Mouse (Mus musculus): ENCODE results near the gene Defa35. TPM values are rescaled to one million over a fixed set of nuclear protein-coding genes. Genes with fewer than 3 reads are reported as not detected.
"Not testable (repeated sequence)": the region's sequence is repeated elsewhere in the genome, so short reads cannot be mapped to it uniquely, and the experiment has no call there.

Defa35 gene
- total RNA-seq (2021): not detected
- long read RNA-seq, experiment 1: 0 reads
- long read RNA-seq, experiment 2: 0 reads

DNA sequence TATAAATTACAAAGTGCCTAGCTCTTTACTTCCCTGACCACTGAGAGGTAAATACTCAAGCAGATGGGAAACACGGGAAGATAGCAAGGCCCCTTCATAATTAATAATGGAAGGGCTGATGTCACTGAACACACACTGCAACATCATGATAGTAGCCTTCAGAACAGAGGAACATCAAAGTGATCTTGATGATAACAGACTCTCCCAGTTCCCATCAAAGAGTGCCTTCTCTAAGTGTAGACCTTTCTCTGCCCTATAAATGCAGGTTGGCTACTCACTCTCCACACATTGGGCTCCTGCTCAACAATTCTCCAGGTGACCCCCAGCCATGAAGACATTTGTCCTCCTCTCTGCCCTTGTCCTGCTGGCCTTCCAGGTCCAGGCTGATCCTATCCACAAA is at the start of gene Defa35:
Gene Defa35 (plus strand): TSS at position 301 of the 400 bp plus-strand sequence.
- DNase-seq (ENCODE audit: low spot score in 2 of 2): not testable (repeated sequence)

GRCm38 (mm10) chr8:21025245-21025644 is 39.6 kb upstream of the Defa35 start, which contains the start of gene Defa21:
TSS of gene Defa21 (plus strand) at chr8:21025545.
- not testable (repeated sequence) for DNase-seq (ENCODE audit: low spot score in 2 of 2)

DNA sequence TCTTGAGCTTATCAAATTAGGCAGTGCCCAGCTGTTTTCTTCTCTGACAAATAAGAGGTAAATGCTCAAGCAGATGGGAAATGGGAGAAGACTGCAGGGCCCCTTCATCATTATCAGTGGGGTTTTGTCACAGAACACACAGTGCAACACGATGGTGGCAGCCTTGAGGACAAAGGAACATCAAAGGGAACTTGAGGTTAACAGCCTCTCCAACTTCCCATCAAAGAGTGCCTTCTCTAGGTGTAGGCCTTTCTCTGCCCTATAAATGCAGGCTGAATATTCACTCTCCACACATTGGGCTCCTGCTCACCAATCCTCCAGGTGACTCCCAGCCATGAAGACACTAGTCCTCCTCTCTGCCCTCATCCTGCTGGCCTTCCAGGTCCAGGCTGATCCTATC is 10.1 kb upstream of the Defa35 start, which contains the start of gene Defa23:
Gene Defa23 (plus strand): TSS at position 301 of the 400 bp plus-strand sequence.
- DNase-seq (ENCODE audit: low spot score in 2 of 2): not testable (repeated sequence)

- not testable (repeated sequence) for DNase-seq (ENCODE audit: low spot score in 2 of 2)
Measured at GRCm38 (mm10) chr8:21084142-21084541, 19.3 kb downstream of the Defa35 start, which contains the start of gene Defa25. TSS of gene Defa25 (plus strand) at chr8:21084442.

DNA sequence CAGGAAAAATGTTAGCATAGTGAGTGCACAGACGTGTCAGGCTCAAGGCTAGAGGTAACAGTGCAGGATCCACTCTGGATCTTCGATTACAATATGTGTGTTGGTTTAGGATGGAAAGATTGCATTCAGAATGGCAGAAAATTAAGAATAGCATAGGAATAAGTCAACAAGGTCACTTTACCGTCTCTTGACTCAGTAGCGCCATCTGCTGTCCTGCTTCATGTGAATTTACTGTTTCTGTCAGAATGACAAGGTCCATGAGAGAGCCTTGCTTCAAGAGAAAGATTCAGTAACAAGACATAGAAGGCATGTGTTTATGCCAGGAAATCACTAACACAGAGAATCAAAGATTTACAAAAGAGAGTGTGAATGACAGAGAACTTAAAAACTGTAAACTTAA is 28.3 kb downstream of the Defa35 start:
- DNase-seq (ENCODE audit: low spot score in 2 of 2): peak; percentile 7 to 38

GRCm38 (mm10) chr8:21095950-21096349 is 31.1 kb downstream of the Defa35 start, which contains the start of gene Gm14851:
TSS of gene Gm14851 (minus strand) at chr8:21096050.
- DNase-seq (ENCODE audit: low spot score in 2 of 2): not testable (repeated sequence)

Other genes with a start within 250 kb of the Defa35 start
- gene Defb33, start 172.4 kb upstream of the Defa35 start, total RNA-seq (2021): not detected
- gene Gm15056, start 162.4 kb upstream of the Defa35 start, total RNA-seq (2021): not detected
- gene Gm6040, start 143.0 kb upstream of the Defa35 start, total RNA-seq (2021): not detected
- not detected for gene AY761185, start 120.3 kb upstream of the Defa35 start, total RNA-seq (2021)
- not detected for gene Defa21, start 39.5 kb upstream of the Defa35 start, total RNA-seq (2021)
- not detected for gene Defa23, start 10.0 kb upstream of the Defa35 start, total RNA-seq (2021)
- not detected for gene Defa25, start 19.4 kb downstream of the Defa35 start, total RNA-seq (2021)
- not detected for gene Gm14851, start 31.0 kb downstream of the Defa35 start, total RNA-seq (2021)
- not detected for gene Defa30, start 69.6 kb downstream of the Defa35 start, total RNA-seq (2021)
- not detected for gene Defa22, start 97.2 kb downstream of the Defa35 start, total RNA-seq (2021)
- not detected for gene Defa31, start 126.6 kb downstream of the Defa35 start, total RNA-seq (2021)
- gene Gm15293, start 136.5 kb downstream of the Defa35 start, total RNA-seq (2021): not detected
- not detected for gene Gm15292, start 184.7 kb downstream of the Defa35 start, total RNA-seq (2021)

Data from adrenal gland, adult 18-20 months (tissue).